Mouse (Mus musculus) liver, adult 2 months (tissue): ENCODE measurements around the gene Ctbp2.

Experiments used
- CTCF ChIP-seq: fragments of 200-500 bp; IDR thresholded peaks from 2 replicates; pipeline ENCODE4 v1.5.1; 2011; ENCODE audit warnings: low read depth, low read length, control low read depth
- POLR2A ChIP-seq: fragments of 200-500 bp; IDR thresholded peaks from 2 replicates; pipeline ENCODE4 v1.6.1; 2011; ENCODE audit warnings: low read length, control low read depth; ENCODE audit not compliant: insufficient read depth; ENCODE audit errors: extremely low read depth

DNA sequence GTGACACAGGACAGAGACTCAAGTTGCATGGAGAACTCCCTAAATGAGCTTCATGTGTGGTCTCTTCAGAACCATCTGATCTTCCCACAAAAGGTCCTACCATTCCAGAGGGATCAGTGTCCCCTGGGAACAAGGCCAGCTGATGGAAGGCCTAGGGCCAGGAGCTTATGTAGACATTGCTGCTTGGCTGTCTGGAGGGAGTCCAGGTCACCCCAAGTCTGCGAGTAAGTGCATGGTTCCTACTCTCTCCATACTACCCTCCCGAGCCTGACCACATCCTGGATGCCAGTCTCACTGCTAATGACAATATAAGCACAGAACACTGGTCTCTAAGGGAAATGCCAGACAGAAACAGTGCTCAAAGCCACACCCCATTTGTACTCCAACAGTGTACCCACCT, 38.0 kb upstream of the Ctbp2 start:
- TF ChIP-seq CTCF (no peak), POLR2A (no peak)
